Mouse (Mus musculus): ENCODE measurements around the gene Cacna1a. TPM values are rescaled to one million over a fixed set of nuclear protein-coding genes. Genes with fewer than 3 reads are reported as not detected.

The Cacna1a gene
- polyA plus RNA-seq, 1 experiment from 2014 or later, result 0.60 TPM

- Histone ChIP-seq H3K4me1 (peaks cover 8% of the 10 kb centered on the region), H3K36me3 (no peaks in the 10 kb centered on the region), H3K4me3 (no peak overlapping the region), H3K27me3 (replicated peaks) (peaks cover 61% of the 10 kb centered on the region), H3K9ac (no peak overlapping the region), H3K4me2 (peak overlapping the region; percentile 25), H3K9me3 (replicated peaks) (no peaks in the 10 kb centered on the region), H3K27ac (no peak overlapping the region)
- ATAC-seq, result no peak
- WGBS (ENCODE audit: insufficient replicate concordance), result 22% methylated on average over 25 of the region's 25 CpGs
These were observed 181.9 kb downstream of the Cacna1a start for GRCm38 (mm10) chr8:84569921-84570673.

- no peaks in the 10 kb centered on the region for H3K4me1 ChIP-seq
- WGBS (ENCODE audit: insufficient replicate concordance), result 59% methylated on average over 4 of the region's 4 CpGs
- ATAC-seq, result no peak
- H3K27me3 ChIP-seq (replicated peaks), result peaks cover 28% of the 10 kb centered on the region; the same call in 1 of the 2 replicates
- H3K9ac ChIP-seq, result no peak overlapping the region
- H3K27ac ChIP-seq, result no peak overlapping the region
- no peaks in the 10 kb centered on the region for H3K9me3 ChIP-seq (replicated peaks)
- H3K36me3 ChIP-seq, result no peaks in the 10 kb centered on the region
- H3K4me3 ChIP-seq, result no peak overlapping the region
- no peak overlapping the region for H3K4me2 ChIP-seq
These were observed 189.2 kb downstream of the Cacna1a start for GRCm38 (mm10) chr8:84577432-84577831.

- Histone ChIP-seq H3K27me3 (replicated peaks) (peaks cover 21% of the 10 kb centered on the region; the same call in 1 of the 2 replicates), H3K27ac (no peak overlapping the region), H3K9ac (no peak overlapping the region), H3K4me1 (no peaks in the 10 kb centered on the region), H3K4me2 (no peak overlapping the region), H3K9me3 (replicated peaks) (no peaks in the 10 kb centered on the region), H3K36me3 (no peaks in the 10 kb centered on the region), H3K4me3 (no peak overlapping the region)
- ATAC-seq, result 0 out of 2 replicates have a peak, but pooled peaks have one; percentile 10
- 31% methylated on average over 3 of the region's 3 CpGs for WGBS (ENCODE audit: insufficient replicate concordance)
These were observed 191.4 kb downstream of the Cacna1a start for GRCm38 (mm10) chr8:84579595-84579994.

- Histone ChIP-seq H3K27me3 (replicated peaks) (peaks cover 4% of the 10 kb centered on the region; the same call in 1 of the 2 replicates), H3K4me1 (peaks cover 16% of the 10 kb centered on the region), H3K4me2 (no peak overlapping the region), H3K36me3 (no peaks in the 10 kb centered on the region), H3K27ac (no peak overlapping the region), H3K9ac (no peak overlapping the region), H3K9me3 (replicated peaks) (no peaks in the 10 kb centered on the region), H3K4me3 (no peak overlapping the region)
- 31% methylated on average over 1 of the region's 1 CpGs for WGBS (ENCODE audit: insufficient replicate concordance)
- no peak for ATAC-seq
These were observed 197.1 kb downstream of the Cacna1a start for GRCm38 (mm10) chr8:84585311-84585710.

GRCm38 (mm10) chr8:84586221-84586620, 198.0 kb downstream of the Cacna1a start:
- WGBS (ENCODE audit: insufficient replicate concordance), result 58% methylated on average over 2 of the region's 2 CpGs
- H3K36me3 ChIP-seq, result no peaks in the 10 kb centered on the region
- H3K27ac ChIP-seq, result no peak overlapping the region
- H3K9ac ChIP-seq, result no peak overlapping the region
- ATAC-seq, result no peak
- no peaks in the 10 kb centered on the region for H3K9me3 ChIP-seq (replicated peaks)
- no peak overlapping the region for H3K4me2 ChIP-seq
- H3K4me1 ChIP-seq, result peaks cover 16% of the 10 kb centered on the region
- H3K4me3 ChIP-seq, result no peak overlapping the region
- H3K27me3 ChIP-seq (replicated peaks), result peaks cover 3% of the 10 kb centered on the region; the same call in 1 of the 2 replicates

GRCm38 (mm10) chr8:84588498-84588897, 200.3 kb downstream of the Cacna1a start:
- Histone ChIP-seq H3K4me2 (0 out of 2 replicates have a peak overlapping the region, but pooled peaks have one; percentile 11), H3K9ac (0 out of 2 replicates have a peak overlapping the region, but pooled peaks have one; percentile 22), H3K36me3 (no peaks in the 10 kb centered on the region), H3K4me1 (peaks cover 34% of the 10 kb centered on the region), H3K27ac (0 out of 2 replicates have a peak overlapping the region, but pooled peaks have one; percentile 2), H3K4me3 (no peak overlapping the region), H3K9me3 (replicated peaks) (no peaks in the 10 kb centered on the region), H3K27me3 (replicated peaks) (peaks cover 10% of the 10 kb centered on the region; the same call in 1 of the 2 replicates)
- peak; percentile 71 for ATAC-seq
- 42% methylated on average over 11 of the region's 11 CpGs for WGBS (ENCODE audit: insufficient replicate concordance)

- 15% methylated on average over 15 of the region's 15 CpGs for WGBS (ENCODE audit: insufficient replicate concordance)
- Histone ChIP-seq H3K27ac (peak overlapping the region; percentile 66), H3K4me3 (peak overlapping the region; percentile 39), H3K9ac (peak overlapping the region; percentile 43; the same call in 1 of the 2 replicates), H3K4me2 (peak overlapping the region; percentile 68), H3K27me3 (replicated peaks) (peaks cover 24% of the 10 kb centered on the region), H3K4me1 (peaks cover 42% of the 10 kb centered on the region), H3K9me3 (replicated peaks) (0 out of 2 replicates have a peak, but pooled peaks cover 2% of the 10 kb centered on the region), H3K36me3 (no peaks in the 10 kb centered on the region)
- peak; percentile 69 for ATAC-seq
These were observed 203.9 kb downstream of the Cacna1a start for GRCm38 (mm10) chr8:84592015-84592662.

- H3K27me3 ChIP-seq (replicated peaks), result peaks cover 34% of the 10 kb centered on the region
- H3K9me3 ChIP-seq (replicated peaks), result 0 out of 2 replicates have a peak, but pooled peaks cover 2% of the 10 kb centered on the region
- WGBS (ENCODE audit: insufficient replicate concordance), result 43% methylated on average over 1 of the region's 1 CpGs
- H3K4me3 ChIP-seq, result no peak overlapping the region
- H3K4me1 ChIP-seq, result peaks cover 35% of the 10 kb centered on the region
- ATAC-seq, result peak; percentile 53; the same call in 1 of the 2 replicates
- H3K27ac ChIP-seq, result peak overlapping the region; percentile 66
- peak overlapping the region; percentile 43; the same call in 1 of the 2 replicates for H3K9ac ChIP-seq
- no peaks in the 10 kb centered on the region for H3K36me3 ChIP-seq
- peak overlapping the region; percentile 68 for H3K4me2 ChIP-seq
These were observed 204.9 kb downstream of the Cacna1a start for GRCm38 (mm10) chr8:84593143-84593542.

- no peak for ATAC-seq
- WGBS (ENCODE audit: insufficient replicate concordance), result 67% methylated on average over 9 of the region's 9 CpGs
- Histone ChIP-seq H3K4me3 (no peak overlapping the region), H3K4me2 (no peak overlapping the region), H3K4me1 (peaks cover 26% of the 10 kb centered on the region), H3K27ac (peak overlapping the region; percentile 38; the same call in 1 of the 2 replicates), H3K9me3 (replicated peaks) (0 out of 2 replicates have a peak, but pooled peaks cover 2% of the 10 kb centered on the region), H3K27me3 (replicated peaks) (peaks cover 45% of the 10 kb centered on the region), H3K36me3 (no peaks in the 10 kb centered on the region), H3K9ac (no peak overlapping the region)
These were observed 206.0 kb downstream of the Cacna1a start for GRCm38 (mm10) chr8:84594099-84594780.

GRCm38 (mm10) chr8:84595648-84596047, 207.4 kb downstream of the Cacna1a start:
- H3K27me3 ChIP-seq (replicated peaks), result peaks cover 59% of the 10 kb centered on the region
- 11% methylated on average over 9 of the region's 9 CpGs for WGBS (ENCODE audit: insufficient replicate concordance)
- peaks cover 28% of the 10 kb centered on the region for H3K4me1 ChIP-seq
- no peaks in the 10 kb centered on the region for H3K36me3 ChIP-seq
- no peak overlapping the region for H3K4me3 ChIP-seq
- no peak for ATAC-seq
- H3K9me3 ChIP-seq (replicated peaks), result 0 out of 2 replicates have a peak, but pooled peaks cover 2% of the 10 kb centered on the region
- no peak overlapping the region for H3K27ac ChIP-seq
- H3K9ac ChIP-seq, result no peak overlapping the region; the same call in 1 of the 2 replicates
- no peak overlapping the region for H3K4me2 ChIP-seq

GRCm38 (mm10) chr8:84599401-84599800, 211.2 kb downstream of the Cacna1a start:
- H3K36me3 ChIP-seq, result no peaks in the 10 kb centered on the region
- WGBS (ENCODE audit: insufficient replicate concordance), result 76% methylated on average over 1 of the region's 1 CpGs
- no peak for ATAC-seq
- H3K4me1 ChIP-seq, result peaks cover 9% of the 10 kb centered on the region
- H3K4me2 ChIP-seq, result no peak overlapping the region
- H3K4me3 ChIP-seq, result no peak overlapping the region
- H3K9ac ChIP-seq, result no peak overlapping the region
- H3K27ac ChIP-seq, result no peak overlapping the region
- H3K9me3 ChIP-seq (replicated peaks), result 0 out of 2 replicates have a peak, but pooled peaks cover 2% of the 10 kb centered on the region
- H3K27me3 ChIP-seq (replicated peaks), result peaks cover 86% of the 10 kb centered on the region

All from liver, embryonic 12.5 days (tissue).